Mouse (Mus musculus) spleen, adult 2 months (tissue): ENCODE results near the gene Mlana.

Experiments
- CTCF ChIP-seq: fragments of 200-500 bp; IDR thresholded peaks from 2 replicates; pipeline ENCODE4 v1.5.1; 2011; ENCODE audit warnings: mild to moderate bottlenecking, inconsistent platforms; ENCODE audit not compliant: insufficient read depth, insufficient read length, insufficient replicate concordance; ENCODE audit errors: extremely low read depth
- POLR2A ChIP-seq: fragments of 200-500 bp; IDR thresholded peaks from 2 replicates; pipeline ENCODE4 v1.6.1; 2011; ENCODE audit warnings: low read depth, low read length, inconsistent platforms

GRCm38 (mm10) chr19:29659705-29660104 is 37.9 kb upstream of the Mlana start:
- TF ChIP-seq CTCF: no peak
- no peak for TF ChIP-seq POLR2A
